Mouse (Mus musculus) inflammation-experienced regulatory T-cells, adult 16 weeks (primary cell): ENCODE results near the gene N4bp2l2. TPM values are rescaled to one million over a fixed set of nuclear protein-coding genes. Genes with fewer than 3 reads are reported as not detected.

Experiments
- polyA plus RNA-seq: library from polyadenylated mRNA; unstranded; fragments of 100-300 nt; shearing (Covaris generic); gene quantifications from one replicate; pipeline ENCODE4 v1.2.1, GENCODE M21; 2017

N4bp2l2 gene
- polyA plus RNA-seq: 93.4 TPM

GRCm38 (mm10) chr5:150666133-150666739 lies at the start of gene N4bp2l2:
N4bp2l2 (minus strand) TSS chr5:150666183.

GRCm38 (mm10) chr5:150673153-150673835 lies 7.3 kb upstream of the N4bp2l2 start, which contains the start of gene Pds5b:
Pds5b (plus strand) TSS chr5:150673739.

GRCm38 (mm10) chr5:150597088-150597487 lies 68.9 kb downstream of the N4bp2l2 start, which contains the start of gene N4bp2l1:
N4bp2l1 (minus strand) TSS chr5:150597188.

Other genes with a start within 250 kb of the N4bp2l2 start
- gene Zar1l, start 148.0 kb downstream of the N4bp2l2 start, polyA plus RNA-seq: not detected
- 7.5 TPM for gene Brca2, start 143.6 kb downstream of the N4bp2l2 start, polyA plus RNA-seq
- gene N4bp2l1, start 69.0 kb downstream of the N4bp2l2 start, polyA plus RNA-seq: 138 TPM
- 39.0 TPM for gene Pds5b, start 7.6 kb upstream of the N4bp2l2 start, polyA plus RNA-seq